Comparison of ENCODE assay signal across 8 mouse cellular contexts in the genomic region with DNA sequence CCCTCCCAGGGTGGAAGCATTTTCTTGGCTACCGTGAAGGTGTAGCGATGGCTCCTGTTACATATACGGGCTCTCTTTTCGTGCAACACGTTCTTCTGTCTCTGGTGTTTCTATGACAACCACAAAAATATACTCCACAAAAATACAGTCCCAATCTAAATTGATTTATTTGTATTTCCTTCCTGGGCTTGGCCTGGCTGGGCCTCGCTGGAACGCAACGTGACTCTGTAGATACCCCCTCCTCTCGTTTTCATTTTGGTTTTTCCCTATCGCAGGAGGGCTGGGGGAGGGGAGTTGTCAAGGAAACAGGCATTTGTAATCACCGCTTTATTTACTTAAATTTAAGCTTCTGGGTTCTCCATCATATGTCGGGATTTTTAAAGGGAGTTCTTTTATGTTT. TPM values are rescaled to one million over a fixed set of nuclear protein-coding genes. Genes with fewer than 3 reads are reported as not detected.
DNase-seq lines count a peak whose midpoint lies in the region; ATAC-seq and TF ChIP-seq lines count a peak whose summit lies in the region.

No protein-coding gene starts in this region.

- H3K4me3 ChIP-seq in cerebellum, adult 2 months (replicated peaks; ENCODE audit: insufficient read depth, low read depth, low read length): peak overlapping the region; percentile 70
- peak overlapping the region; percentile 63 for H3K4me3 ChIP-seq in forebrain, embryonic 12.5 days (replicated peaks)
- H3K4me3 ChIP-seq in midbrain, embryonic 11.5 days (ENCODE audit: low read depth, low read length): peak overlapping the region; percentile 70
- H3K4me3 ChIP-seq in stomach, embryonic 16.5 days (replicated peaks; ENCODE audit: low read length): peak overlapping the region; percentile 68

- no peak for TF ChIP-seq CTCF in cerebellum, adult 2 months (IDR thresholded peaks at IDR 0.05; ENCODE audit: borderline replicate concordance, insufficient read depth, low read depth, low read length)

- no peaks in the 10 kb centered on the region; the same call in 1 of the 2 replicates for H3K4me1 ChIP-seq in cerebellum, adult 2 months (ENCODE audit: control insufficient read depth, insufficient read depth, low read length)
- H3K4me1 ChIP-seq in forebrain, embryonic 12.5 days: peaks cover 27% of the 10 kb centered on the region
- peaks cover 9% of the 10 kb centered on the region; the same call in 1 of the 2 replicates for H3K4me1 ChIP-seq in midbrain, embryonic 11.5 days (ENCODE audit: control insufficient read depth, insufficient read depth, low read length)
- H3K4me1 ChIP-seq in stomach, embryonic 16.5 days (ENCODE audit: control insufficient read depth, insufficient read depth, low read length): peaks cover 17% of the 10 kb centered on the region

- no peaks in the 10 kb centered on the region for H3K27me3 ChIP-seq in cerebellum, adult 2 months (ENCODE audit: control insufficient read depth, insufficient read depth, low read length)
- H3K27me3 ChIP-seq in forebrain, embryonic 12.5 days: no peaks in the 10 kb centered on the region
- no peaks in the 10 kb centered on the region for H3K27me3 ChIP-seq in midbrain, embryonic 11.5 days (ENCODE audit: control insufficient read depth, insufficient read depth, low read length)
- H3K27me3 ChIP-seq in stomach, embryonic 16.5 days (ENCODE audit: control insufficient read depth, insufficient read depth, low read length): no peaks in the 10 kb centered on the region

- no peak for TF ChIP-seq POLR2A in cerebellum, adult 2 months (IDR thresholded peaks at IDR 0.05; ENCODE audit: borderline replicate concordance, insufficient read depth, low read length)

- no peak overlapping the region for H3K27ac ChIP-seq in cerebellum, adult 2 months (ENCODE audit: insufficient read depth, low read length)
- H3K27ac ChIP-seq in forebrain, embryonic 12.5 days: peak overlapping the region; percentile 93
- H3K27ac ChIP-seq in midbrain, embryonic 11.5 days (ENCODE audit: low read depth, low read length): peak overlapping the region; percentile 78
- peak overlapping the region; percentile 89 for H3K27ac ChIP-seq in stomach, embryonic 16.5 days (ENCODE audit: low read length)

- H3K4me2 ChIP-seq in forebrain, embryonic 12.5 days: peak overlapping the region; percentile 68
- H3K4me2 ChIP-seq in midbrain, embryonic 11.5 days: peak overlapping the region; percentile 92
- H3K4me2 ChIP-seq in stomach, embryonic 16.5 days (ENCODE audit: low read depth, low read length): peak overlapping the region; percentile 93

- peaks cover 9% of the 10 kb centered on the region for H3K36me3 ChIP-seq in forebrain, embryonic 12.5 days (replicated peaks)
- H3K36me3 ChIP-seq in midbrain, embryonic 11.5 days (ENCODE audit: control insufficient read depth, insufficient read depth, low read length): peaks cover 4% of the 10 kb centered on the region
- no peaks in the 10 kb centered on the region for H3K36me3 ChIP-seq in stomach, embryonic 16.5 days (ENCODE audit: control insufficient read depth, insufficient read depth, low read length)

- peak overlapping the region; percentile 74 for H3K9ac ChIP-seq in forebrain, embryonic 12.5 days
- peak overlapping the region; percentile 82 for H3K9ac ChIP-seq in midbrain, embryonic 11.5 days (ENCODE audit: low read length)
- peak overlapping the region; percentile 79 for H3K9ac ChIP-seq in stomach, embryonic 16.5 days (ENCODE audit: low read length)

- 2% methylated on average over 12 of the region's 12 CpGs for WGBS in cerebellum, adult 2 months
- under 1% methylated on average over 12 of the region's 12 CpGs for WGBS in forebrain, embryonic 12.5 days
- 0% methylated on average over 12 of the region's 12 CpGs for WGBS in midbrain, embryonic 11.5 days
- under 1% methylated on average over 12 of the region's 12 CpGs for WGBS in stomach, embryonic 16.5 days

- H3K9me3 ChIP-seq in forebrain, embryonic 12.5 days: no peaks in the 10 kb centered on the region
- no peaks in the 10 kb centered on the region for H3K9me3 ChIP-seq in midbrain, embryonic 11.5 days (ENCODE audit: control insufficient read depth, low read length)
- H3K9me3 ChIP-seq in stomach, embryonic 16.5 days (replicated peaks; ENCODE audit: control insufficient read depth, low read length): no peaks in the 10 kb centered on the region

- intact Hi-C loops in left cerebral cortex, postnatal 14 days (cut with DNase I): loop anchor here (5.0 kb wide), 3 partner anchors 48 to 88 kb away; no protein-coding TSS in a partner anchor

- peak; percentile 52 for ATAC-seq in forebrain, embryonic 12.5 days (ENCODE audit: low FRiP score)
- peak; percentile 70 for ATAC-seq in midbrain, embryonic 11.5 days (ENCODE audit: low FRiP score)
- 0 out of 2 replicates have a peak, but pooled peaks have one; percentile 5 for ATAC-seq in stomach, embryonic 16.5 days (ENCODE audit: insufficient read depth, low FRiP score)

- DNase-seq in cerebellum, adult 2 months: peak in 1 of 2 experiments; percentile 31
- no peak for DNase-seq in cerebellum, adult 8-10 months
- peak; percentile 70 for DNase-seq in adrenal gland, postnatal 14 days
- DNase-seq in hindlimb bud, embryonic 11.5 days (ENCODE audit: extremely low spot score, low read depth, low spot score): peak; percentile 56
- peak; percentile 67 to 81 for DNase-seq in left cerebral cortex, postnatal 14 days (ENCODE audit: low spot score in 2 of 2)
- DNase-seq in midbrain, embryonic 11.5 days (ENCODE audit: low spot score, missing footprints): peak; percentile 96

RNA-seq across cellular contexts. Expression of a gene that starts 1.2 kb away (rescaled TPM):
- polyA plus RNA-seq in cerebellum, adult 2 months (2012; rRNA removed): 42.8 and 50.1 TPM in 2 replicates
- 18.7 and 23.0 TPM in 2 replicates for total RNA-seq in adrenal gland, postnatal 14 days (2021)
- polyA plus RNA-seq in forebrain, embryonic 12.5 days (2016; fragmentation: Nextera tagmentation; extraction: Ambion mirVana): 40.6 and 40.9 TPM in 2 replicates
- 10 to 100 TPM; 68.3 to 73.6 TPM for total RNA-seq in left cerebral cortex, postnatal 14 days (2021)
- polyA plus RNA-seq in midbrain, embryonic 11.5 days (2014; fragmentation: Nextera tagmentation; extraction: Ambion mirVana): 22.9 and 24.6 TPM in 2 replicates
- 34.5 and 36.8 TPM in 2 replicates for polyA plus RNA-seq in stomach, embryonic 16.5 days (2015; fragmentation: Nextera tagmentation; extraction: Ambion mirVana)

Comparison
In these comparisons a context has a peak if more than half of its experiments do, and no peak if none do; other contexts are left out.
1. ATAC-seq: peak in every context shown above with its lines; median percentile 70 in midbrain, embryonic 11.5 days; 52 in forebrain, embryonic 12.5 days; 5 in stomach, embryonic 16.5 days.